Mouse (Mus musculus): ENCODE data around the gene Fam129a. TPM values are rescaled to one million over a fixed set of nuclear protein-coding genes. Genes with fewer than 3 reads are reported as not detected.

The Fam129a gene
- polyA plus RNA-seq, 1 experiment from 2014 or later, result 16.3 TPM

DNA sequence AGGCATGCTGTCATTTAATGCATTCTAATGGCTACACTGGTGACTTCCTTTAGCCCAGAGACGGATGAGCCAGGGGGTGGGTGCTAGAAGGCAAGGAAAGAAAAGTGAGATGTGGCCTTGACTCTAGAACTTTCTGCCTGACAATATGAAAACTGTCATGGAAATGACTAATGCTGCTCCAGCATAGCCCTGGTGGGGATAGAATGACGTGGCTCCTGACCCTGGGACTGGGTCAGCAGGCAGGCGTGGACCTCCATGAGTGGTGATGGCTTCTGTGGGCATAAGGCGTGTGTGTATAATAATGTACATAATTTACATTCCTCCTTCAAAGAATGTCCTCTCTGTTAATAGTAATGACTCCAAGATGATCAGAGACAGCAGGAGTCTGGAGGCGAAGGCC is 104.7 kb downstream of the Fam129a start:
- Histone ChIP-seq H3K4me1 (ENCODE audit: control insufficient read depth, insufficient read depth, low read length) (0 out of 2 replicates have a peak, but pooled peaks cover 4% of the 10 kb centered on the region), H3K9ac (ENCODE audit: low read depth, low read length) (no peak overlapping the region), H3K9me3 (ENCODE audit: control insufficient read depth, low read length) (no peaks in the 10 kb centered on the region), H3K4me3 (ENCODE audit: low read depth, low read length) (no peak overlapping the region), H3K4me2 (ENCODE audit: low read depth, low read length) (no peak overlapping the region), H3K27me3 (replicated peaks; ENCODE audit: control insufficient read depth, insufficient read depth, low read length) (no peaks in the 10 kb centered on the region), H3K36me3 (ENCODE audit: control insufficient read depth, insufficient read depth, low read length) (no peaks in the 10 kb centered on the region), H3K27ac (replicated peaks; ENCODE audit: low read depth, low read length) (no peak overlapping the region)
- WGBS, result 53% methylated on average over 5 of the region's 5 CpGs
- ATAC-seq (ENCODE audit: low read depth) (no peak), DNase-seq (ENCODE audit: low spot score) (no peak)

DNA sequence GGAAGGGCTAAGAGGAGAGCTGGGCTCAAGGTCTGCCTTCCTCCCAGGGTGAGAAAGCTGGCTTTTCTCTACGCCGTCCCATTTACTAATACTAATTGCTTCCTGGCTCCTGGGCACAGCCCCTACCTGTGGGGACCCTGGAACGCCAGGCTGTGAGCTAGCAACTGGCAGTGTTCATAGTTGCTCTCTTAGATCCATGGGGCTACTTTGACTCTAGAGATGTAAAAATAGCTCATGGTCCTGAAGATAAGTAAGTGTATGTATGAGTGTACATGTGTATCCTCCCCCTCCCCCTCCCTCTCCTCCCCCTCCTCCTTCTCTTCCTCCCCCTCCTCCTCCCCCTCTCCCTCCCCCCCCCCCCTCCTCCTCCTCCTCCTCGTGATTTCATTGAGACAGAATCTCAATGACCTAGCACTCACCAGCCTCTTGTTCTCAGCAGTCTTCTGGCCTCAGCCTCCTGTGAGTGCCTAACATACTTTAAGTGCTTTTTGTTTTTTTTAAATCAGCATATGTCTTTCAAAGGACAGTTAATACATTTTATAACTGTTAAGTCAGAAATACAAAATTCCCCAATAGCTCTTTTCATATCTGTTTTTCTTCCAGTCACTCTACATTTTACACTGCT is 106.3 kb downstream of the Fam129a start:
- H3K36me3 ChIP-seq (ENCODE audit: control insufficient read depth, insufficient read depth, low read length), result no peaks in the 10 kb centered on the region
- H3K4me2 ChIP-seq (ENCODE audit: low read depth, low read length), result no peak overlapping the region
- H3K27ac ChIP-seq (replicated peaks; ENCODE audit: low read depth, low read length), result no peak overlapping the region
- H3K27me3 ChIP-seq (replicated peaks; ENCODE audit: control insufficient read depth, insufficient read depth, low read length), result no peaks in the 10 kb centered on the region
- DNase-seq (ENCODE audit: low spot score), result no peak
- no peak for ATAC-seq (ENCODE audit: low read depth)
- WGBS, result 36% methylated on average over 3 of the region's 4 CpGs
- H3K4me3 ChIP-seq (ENCODE audit: low read depth, low read length), result no peak overlapping the region
- 0 out of 2 replicates have a peak, but pooled peaks cover 4% of the 10 kb centered on the region for H3K4me1 ChIP-seq (ENCODE audit: control insufficient read depth, insufficient read depth, low read length)
- no peaks in the 10 kb centered on the region for H3K9me3 ChIP-seq (ENCODE audit: control insufficient read depth, low read length)
- no peak overlapping the region for H3K9ac ChIP-seq (ENCODE audit: low read depth, low read length)

DNA sequence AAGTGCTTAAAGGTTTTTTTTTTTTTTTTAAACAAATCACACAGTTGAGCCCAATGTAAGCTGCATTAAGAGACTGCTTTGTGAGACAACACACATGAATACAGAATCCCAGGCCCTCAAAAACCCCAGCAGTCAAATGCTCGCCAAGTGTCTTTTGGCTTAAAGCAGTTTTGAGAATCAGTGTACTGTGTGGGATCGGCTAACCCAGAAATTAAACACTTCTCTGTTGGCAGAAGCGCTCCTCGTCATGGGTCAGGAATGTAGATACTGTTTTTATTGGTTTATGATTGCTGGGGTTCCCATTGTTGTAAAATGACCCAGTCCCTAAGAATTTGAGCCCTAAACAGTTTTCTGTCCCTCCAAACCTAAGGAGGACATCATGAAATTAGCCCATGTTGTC is 107.0 kb downstream of the Fam129a start:
- 49% methylated on average over 4 of the region's 4 CpGs for WGBS
- no peaks in the 10 kb centered on the region for H3K9me3 ChIP-seq (ENCODE audit: control insufficient read depth, low read length)
- no peaks in the 10 kb centered on the region for H3K27me3 ChIP-seq (replicated peaks; ENCODE audit: control insufficient read depth, insufficient read depth, low read length)
- H3K9ac ChIP-seq (ENCODE audit: low read depth, low read length), result no peak overlapping the region
- ATAC-seq (ENCODE audit: low read depth) (no peak), DNase-seq (ENCODE audit: low spot score) (peak; percentile 60)
- H3K4me3 ChIP-seq (ENCODE audit: low read depth, low read length), result no peak overlapping the region
- no peak overlapping the region; the same call in 1 of the 2 replicates for H3K27ac ChIP-seq (replicated peaks; ENCODE audit: low read depth, low read length)
- H3K4me1 ChIP-seq (ENCODE audit: control insufficient read depth, insufficient read depth, low read length), result 0 out of 2 replicates have a peak, but pooled peaks cover 4% of the 10 kb centered on the region
- H3K4me2 ChIP-seq (ENCODE audit: low read depth, low read length), result no peak overlapping the region
- no peaks in the 10 kb centered on the region for H3K36me3 ChIP-seq (ENCODE audit: control insufficient read depth, insufficient read depth, low read length)

DNA sequence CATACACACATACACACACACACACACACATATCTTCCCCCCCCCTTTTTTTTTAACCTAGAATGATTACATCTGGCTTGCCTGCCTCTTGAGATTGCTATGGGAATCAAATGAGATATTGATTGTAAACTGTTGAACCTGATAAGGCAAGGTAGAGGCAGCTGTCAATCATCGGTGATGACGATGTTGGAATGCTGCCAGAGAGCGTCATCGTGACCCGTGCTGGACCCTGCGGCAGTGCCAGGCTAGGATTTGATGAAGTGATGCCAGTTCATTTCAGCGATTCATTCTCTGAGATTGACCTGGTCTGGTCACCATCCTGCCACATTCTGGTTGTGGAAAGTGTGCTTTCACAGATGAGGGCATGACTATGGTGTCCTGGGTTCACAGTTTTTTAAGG is 108.2 kb downstream of the Fam129a start:
- Histone ChIP-seq H3K4me2 (ENCODE audit: low read depth, low read length) (no peak overlapping the region), H3K9me3 (ENCODE audit: control insufficient read depth, low read length) (no peaks in the 10 kb centered on the region), H3K27me3 (replicated peaks; ENCODE audit: control insufficient read depth, insufficient read depth, low read length) (no peaks in the 10 kb centered on the region), H3K27ac (replicated peaks; ENCODE audit: low read depth, low read length) (no peak overlapping the region), H3K9ac (ENCODE audit: low read depth, low read length) (no peak overlapping the region), H3K36me3 (ENCODE audit: control insufficient read depth, insufficient read depth, low read length) (no peaks in the 10 kb centered on the region), H3K4me3 (ENCODE audit: low read depth, low read length) (no peak overlapping the region), H3K4me1 (ENCODE audit: control insufficient read depth, insufficient read depth, low read length) (peaks cover 9% of the 10 kb centered on the region)
- 86% methylated on average over 7 of the region's 7 CpGs for WGBS
- no peak for DNase-seq (ENCODE audit: low spot score)
- no peak for ATAC-seq (ENCODE audit: low read depth)

DNA sequence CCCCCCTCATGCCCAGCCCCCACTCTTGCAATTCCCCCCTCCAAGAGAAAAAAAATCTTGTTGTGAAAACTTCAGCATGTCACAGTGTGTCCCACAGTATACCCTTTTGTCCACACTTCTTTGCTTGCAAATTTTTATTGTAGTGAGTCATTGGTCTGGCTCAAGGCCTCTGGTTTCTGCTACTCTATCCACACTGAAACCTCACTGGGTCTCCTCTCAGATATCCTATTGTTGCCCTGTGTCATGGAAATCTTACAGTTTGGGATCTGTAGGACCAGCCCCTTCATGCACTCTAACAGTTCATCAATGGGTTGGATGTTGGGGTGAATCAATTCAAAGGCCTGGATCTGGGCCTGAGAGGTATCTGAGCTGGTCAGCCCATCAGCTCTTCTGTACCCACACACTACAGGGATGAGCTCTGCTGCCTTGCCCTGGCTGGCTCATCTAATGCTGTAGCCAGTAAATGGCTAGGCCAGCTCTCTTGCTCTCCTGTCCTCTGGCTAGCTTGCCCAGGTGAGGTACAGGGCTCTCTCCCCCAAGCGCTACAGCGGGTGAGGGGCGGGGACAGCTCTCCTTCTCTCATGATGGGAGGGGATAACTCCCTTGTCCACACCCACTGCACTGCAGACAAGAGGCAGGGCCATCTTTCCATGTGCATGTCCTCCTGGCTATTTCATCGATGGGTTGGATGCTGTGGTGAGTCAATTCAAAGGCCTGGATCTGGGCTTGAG is 109.1 kb downstream of the Fam129a start:
- Histone ChIP-seq H3K9ac (ENCODE audit: low read depth, low read length) (no peak overlapping the region), H3K4me3 (ENCODE audit: low read depth, low read length) (no peak overlapping the region), H3K4me1 (ENCODE audit: control insufficient read depth, insufficient read depth, low read length) (peaks cover 18% of the 10 kb centered on the region), H3K9me3 (ENCODE audit: control insufficient read depth, low read length) (no peaks in the 10 kb centered on the region), H3K36me3 (ENCODE audit: control insufficient read depth, insufficient read depth, low read length) (no peaks in the 10 kb centered on the region), H3K27me3 (replicated peaks; ENCODE audit: control insufficient read depth, insufficient read depth, low read length) (no peaks in the 10 kb centered on the region), H3K4me2 (ENCODE audit: low read depth, low read length) (no peak overlapping the region), H3K27ac (replicated peaks; ENCODE audit: low read depth, low read length) (no peak overlapping the region)
- no peak for DNase-seq (ENCODE audit: low spot score)
- WGBS, result 92% methylated on average over 4 of the region's 4 CpGs
- no peak for ATAC-seq (ENCODE audit: low read depth)

DNA sequence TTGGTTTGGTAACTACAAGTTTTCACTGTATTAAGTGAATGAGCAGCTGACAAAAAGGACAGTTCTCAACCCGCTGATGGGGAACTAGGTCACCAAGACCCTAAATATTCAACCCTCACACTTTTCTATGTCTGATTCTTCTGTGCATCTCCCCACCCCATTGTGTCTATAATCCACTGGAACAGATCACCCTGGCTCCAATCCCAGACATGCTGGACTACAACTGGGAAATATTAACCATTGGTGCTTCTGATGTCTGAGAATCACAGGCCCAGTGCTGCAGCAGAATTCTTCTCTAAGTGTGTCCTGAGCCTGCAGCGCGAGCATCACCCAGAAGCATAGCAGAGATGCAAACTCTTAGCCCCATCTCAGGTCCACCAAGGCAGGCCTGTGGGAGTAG is 110.0 kb downstream of the Fam129a start:
- H3K27ac ChIP-seq (replicated peaks; ENCODE audit: low read depth, low read length), result no peak overlapping the region
- DNase-seq (ENCODE audit: low spot score), result no peak
- WGBS, result 83% methylated on average over 3 of the region's 3 CpGs
- H3K27me3 ChIP-seq (replicated peaks; ENCODE audit: control insufficient read depth, insufficient read depth, low read length), result no peaks in the 10 kb centered on the region
- no peak overlapping the region for H3K9ac ChIP-seq (ENCODE audit: low read depth, low read length)
- no peaks in the 10 kb centered on the region for H3K36me3 ChIP-seq (ENCODE audit: control insufficient read depth, insufficient read depth, low read length)
- H3K4me2 ChIP-seq (ENCODE audit: low read depth, low read length), result no peak overlapping the region
- peaks cover 27% of the 10 kb centered on the region for H3K4me1 ChIP-seq (ENCODE audit: control insufficient read depth, insufficient read depth, low read length)
- H3K4me3 ChIP-seq (ENCODE audit: low read depth, low read length), result no peak overlapping the region
- no peaks in the 10 kb centered on the region for H3K9me3 ChIP-seq (ENCODE audit: control insufficient read depth, low read length)
- no peak for ATAC-seq (ENCODE audit: low read depth)

DNA sequence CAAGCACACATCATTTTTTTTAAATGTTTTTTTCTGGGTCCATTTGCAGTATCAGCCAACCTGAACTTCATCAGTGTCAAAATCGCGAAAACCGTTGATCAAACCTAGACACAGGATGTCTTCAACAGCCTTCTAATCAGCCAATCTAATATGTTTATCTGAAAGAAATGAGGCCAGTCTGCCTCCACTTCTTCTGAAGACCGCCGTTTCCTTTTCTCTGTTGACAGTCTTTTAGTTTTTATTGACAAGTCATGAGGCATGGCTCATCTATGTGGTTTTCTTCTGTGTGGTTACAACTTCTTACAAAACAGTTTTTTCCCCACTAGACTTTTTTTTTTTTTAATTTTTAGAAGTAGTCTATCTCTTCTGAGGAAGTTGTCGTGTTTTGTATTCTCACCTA is 111.9 kb downstream of the Fam129a start:
- no peaks in the 10 kb centered on the region for H3K9me3 ChIP-seq (ENCODE audit: control insufficient read depth, low read length)
- no peaks in the 10 kb centered on the region for H3K27me3 ChIP-seq (replicated peaks; ENCODE audit: control insufficient read depth, insufficient read depth, low read length)
- no peak overlapping the region for H3K4me3 ChIP-seq (ENCODE audit: low read depth, low read length)
- no peak overlapping the region for H3K27ac ChIP-seq (replicated peaks; ENCODE audit: low read depth, low read length)
- H3K4me2 ChIP-seq (ENCODE audit: low read depth, low read length), result no peak overlapping the region
- H3K9ac ChIP-seq (ENCODE audit: low read depth, low read length), result no peak overlapping the region
- peaks cover 39% of the 10 kb centered on the region for H3K4me1 ChIP-seq (ENCODE audit: control insufficient read depth, insufficient read depth, low read length)
- DNase-seq (ENCODE audit: low spot score) (no peak), ATAC-seq (ENCODE audit: low read depth) (no peak)
- no peaks in the 10 kb centered on the region for H3K36me3 ChIP-seq (ENCODE audit: control insufficient read depth, insufficient read depth, low read length)
- 82% methylated on average over 6 of the region's 6 CpGs for WGBS

DNA sequence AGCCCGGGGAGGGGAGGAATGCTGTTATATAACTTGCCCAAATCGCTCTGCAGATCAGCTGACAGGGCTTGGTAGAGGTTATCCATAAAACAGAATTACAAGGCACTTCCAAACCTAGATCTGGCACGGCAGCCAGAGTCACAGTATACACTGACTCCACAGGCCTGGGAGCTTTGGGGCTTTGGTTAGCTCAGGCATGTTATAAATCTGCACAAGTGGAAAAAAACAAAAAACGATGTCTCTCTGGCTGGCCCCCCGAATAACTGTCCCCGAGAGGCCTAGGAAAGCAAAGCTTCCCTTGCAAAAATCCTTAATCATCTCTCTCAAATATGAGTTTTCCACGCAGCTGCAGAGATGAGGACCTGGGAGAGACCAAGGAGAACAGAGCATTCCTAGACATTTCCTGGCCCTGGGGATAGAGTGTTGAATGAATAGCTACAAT is 113.5 kb downstream of the Fam129a start:
- Histone ChIP-seq H3K4me3 (ENCODE audit: low read depth, low read length) (no peak overlapping the region), H3K36me3 (ENCODE audit: control insufficient read depth, insufficient read depth, low read length) (no peaks in the 10 kb centered on the region), H3K9me3 (ENCODE audit: control insufficient read depth, low read length) (no peaks in the 10 kb centered on the region), H3K27ac (replicated peaks; ENCODE audit: low read depth, low read length) (peak overlapping the region; percentile 84), H3K4me1 (ENCODE audit: control insufficient read depth, insufficient read depth, low read length) (peaks cover 41% of the 10 kb centered on the region), H3K4me2 (ENCODE audit: low read depth, low read length) (no peak overlapping the region; the same call in 1 of the 2 replicates), H3K9ac (ENCODE audit: low read depth, low read length) (no peak overlapping the region), H3K27me3 (replicated peaks; ENCODE audit: control insufficient read depth, insufficient read depth, low read length) (no peaks in the 10 kb centered on the region)
- peak; percentile 88 for DNase-seq (ENCODE audit: low spot score)
- ATAC-seq (ENCODE audit: low read depth), result peak; percentile 59; the same call in 1 of the 2 replicates
- 29% methylated on average over 7 of the region's 7 CpGs for WGBS
